Mouse (Mus musculus) ovary, postnatal 14 days (tissue): Measurements from ENCODE around the gene Stk39.

Source experiments
- DNase-seq: peaks from one replicate; pipeline ENCODE4 v3.0.0; 2022; ENCODE audit warnings: low spot score

Gene Stk39

GRCm38 (mm10) chr2:68345269-68345668 lies 126.8 kb downstream of the Stk39 start:
- no peak for DNase-seq

GRCm38 (mm10) chr2:68343751-68344150 lies 128.3 kb downstream of the Stk39 start:
- DNase-seq = no peak

GRCm38 (mm10) chr2:68342122-68342646 lies 129.9 kb downstream of the Stk39 start:
- no peak for DNase-seq

- DNase-seq = no peak
Measured at GRCm38 (mm10) chr2:68336913-68337312, 135.2 kb downstream of the Stk39 start.

- no peak for DNase-seq
Measured at GRCm38 (mm10) chr2:68334945-68335344, 137.1 kb downstream of the Stk39 start.

- DNase-seq = no peak
Measured at GRCm38 (mm10) chr2:68325306-68325705, 146.8 kb downstream of the Stk39 start.

GRCm38 (mm10) chr2:68321230-68321629 lies 150.8 kb downstream of the Stk39 start:
- DNase-seq = no peak

- DNase-seq = no peak
Measured at GRCm38 (mm10) chr2:68320670-68321069, 151.4 kb downstream of the Stk39 start.

- DNase-seq = no peak
Measured at GRCm38 (mm10) chr2:68318452-68318851, 153.6 kb downstream of the Stk39 start.

GRCm38 (mm10) chr2:68317895-68318294 lies 154.2 kb downstream of the Stk39 start:
- DNase-seq = no peak

- DNase-seq = no peak
Measured at GRCm38 (mm10) chr2:68317452-68317851, 154.6 kb downstream of the Stk39 start.

GRCm38 (mm10) chr2:68315258-68315657 lies 156.8 kb downstream of the Stk39 start:
- DNase-seq = no peak

GRCm38 (mm10) chr2:68310121-68310520 lies 161.9 kb downstream of the Stk39 start:
- DNase-seq = no peak

GRCm38 (mm10) chr2:68306519-68306918 lies 165.5 kb downstream of the Stk39 start:
- DNase-seq = no peak

GRCm38 (mm10) chr2:68304771-68305460 lies 167.2 kb downstream of the Stk39 start:
- no peak for DNase-seq

- DNase-seq = no peak
Measured at GRCm38 (mm10) chr2:68301811-68302542, 170.1 kb downstream of the Stk39 start.

- no peak for DNase-seq
Measured at GRCm38 (mm10) chr2:68298356-68298755, 173.7 kb downstream of the Stk39 start.

GRCm38 (mm10) chr2:68297955-68298354 lies 174.1 kb downstream of the Stk39 start:
- DNase-seq = no peak

- DNase-seq = no peak
Measured at GRCm38 (mm10) chr2:68296743-68297142, 175.3 kb downstream of the Stk39 start.

GRCm38 (mm10) chr2:68292539-68293320 lies 179.3 kb downstream of the Stk39 start:
- DNase-seq = no peak

- DNase-seq = no peak
Measured at GRCm38 (mm10) chr2:68291895-68292294, 180.2 kb downstream of the Stk39 start.

GRCm38 (mm10) chr2:68289961-68290360 lies 182.1 kb downstream of the Stk39 start:
- no peak for DNase-seq

- no peak for DNase-seq
Measured at GRCm38 (mm10) chr2:68289177-68289576, 182.9 kb downstream of the Stk39 start.
